Comparison of ENCODE assay signal across 12 mouse cellular contexts in the genomic region with DNA sequence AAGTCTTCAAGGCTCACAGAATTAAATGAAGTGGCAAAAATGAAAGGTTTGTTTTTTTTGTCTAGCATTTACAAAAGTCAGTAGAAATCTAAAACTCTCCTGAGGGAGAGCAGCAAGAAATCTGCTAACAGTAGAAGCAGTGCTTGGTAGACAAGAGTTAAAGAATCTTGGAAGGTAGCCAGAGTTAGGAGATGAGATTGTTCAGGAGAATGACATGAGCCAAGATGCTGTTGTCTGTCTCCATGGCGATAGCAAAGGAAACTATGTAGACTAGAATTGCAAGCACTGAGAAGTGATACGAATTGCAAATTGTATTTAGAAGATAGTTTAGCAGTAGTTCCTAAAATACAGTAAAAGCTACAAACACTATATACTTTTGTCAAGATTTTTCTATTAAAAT. TPM values are rescaled to one million over a fixed set of nuclear protein-coding genes. Genes with fewer than 3 reads are reported as not detected.
A peak's percentile ranks its signal among the peaks of the same experiment; 100 is the strongest.
DNase-seq lines count a peak whose midpoint lies in the region; ATAC-seq and TF ChIP-seq lines count a peak whose summit lies in the region.
"Had no signal": no experiment of that assay in that cellular context is flagged by ENCODE, and none has a peak within 500 bp of the region (broad histone marks: within the 10 kb centered on the region; RNA-seq: fewer than 3 reads in every experiment).

No protein-coding gene starts in this region.

- no peak overlapping the region for H3K4me2 ChIP-seq in intestine, postnatal 0 days (replicated peaks; ENCODE audit: low read depth)
- H3K4me2 ChIP-seq in intestine, embryonic 16.5 days (ENCODE audit: low read depth, low read length) = no peak overlapping the region
- H3K4me2 ChIP-seq: embryonic facial prominence, embryonic 15.5 days; intestine, embryonic 15.5 days had no signal

- H3K27ac ChIP-seq in intestine, postnatal 0 days (ENCODE audit: low read depth, low read length) = no peak overlapping the region
- H3K27ac ChIP-seq in intestine, embryonic 16.5 days (ENCODE audit: low read length) = no peak overlapping the region
- H3K27ac ChIP-seq: embryonic facial prominence, embryonic 15.5 days; intestine, embryonic 15.5 days had no signal

- ATAC-seq in intestine, postnatal 0 days = no peak
- ATAC-seq in intestine, embryonic 16.5 days = no peak
- ATAC-seq: intestine, embryonic 15.5 days had no signal

- 19% methylated on average over 2 of the region's 2 CpGs for WGBS in intestine, postnatal 0 days
- 22% methylated on average over 2 of the region's 2 CpGs for WGBS in intestine, embryonic 16.5 days

- 0 out of 2 replicates have a peak overlapping the region, but pooled peaks have one; percentile 7 for H3K9ac ChIP-seq in intestine, postnatal 0 days (ENCODE audit: low read depth, low read length)
- H3K9ac ChIP-seq in intestine, embryonic 16.5 days (ENCODE audit: low read depth, low read length) = no peak overlapping the region
- H3K9ac ChIP-seq: embryonic facial prominence, embryonic 15.5 days; intestine, embryonic 15.5 days had no signal

- TF ChIP-seq CTCF in intestine, postnatal 0 days (IDR thresholded peaks at IDR 0.05; ENCODE audit: low read depth) = no peak

- no peaks in the 10 kb centered on the region for H3K27me3 ChIP-seq in intestine, postnatal 0 days (replicated peaks; ENCODE audit: control insufficient read depth, insufficient read depth, low read length)
- H3K27me3 ChIP-seq in intestine, embryonic 16.5 days (replicated peaks; ENCODE audit: control insufficient read depth, insufficient read depth, low read length) = no peaks in the 10 kb centered on the region
- H3K27me3 ChIP-seq: embryonic facial prominence, embryonic 15.5 days; intestine, embryonic 15.5 days had no signal

- no peak overlapping the region for H3K4me3 ChIP-seq in intestine, postnatal 0 days (ENCODE audit: low read depth, low read length)
- H3K4me3 ChIP-seq in intestine, embryonic 16.5 days (ENCODE audit: low read length) = no peak overlapping the region
- H3K4me3 ChIP-seq: embryonic facial prominence, embryonic 15.5 days; intestine, embryonic 15.5 days had no signal

- peak; percentile 10 for DNase-seq in embryo, embryonic 11 days
- DNase-seq in embryo, embryonic 9.5 days (ENCODE audit: extremely low spot score) = no peak
- peak; percentile 34 for DNase-seq in retina, postnatal 1 day
- no peak for DNase-seq in retina, embryonic 14.5 days (ENCODE audit: low spot score)
- DNase-seq in lung, postnatal 36 days = peak; percentile 70
- no peak for DNase-seq in gastrocnemius, adult 8-10 months (ENCODE audit: low spot score in 2 of 2)

- H3K36me3 ChIP-seq in intestine, postnatal 0 days (ENCODE audit: control insufficient read depth, insufficient read depth) = peaks cover 14% of the 10 kb centered on the region
- H3K36me3 ChIP-seq in intestine, embryonic 16.5 days (ENCODE audit: control insufficient read depth, insufficient read depth, low read length) = peaks cover 5% of the 10 kb centered on the region; the same call in 1 of the 2 replicates

- no peaks in the 10 kb centered on the region for H3K9me3 ChIP-seq in intestine, postnatal 0 days (ENCODE audit: control insufficient read depth)
- no peaks in the 10 kb centered on the region for H3K9me3 ChIP-seq in intestine, embryonic 16.5 days (ENCODE audit: control insufficient read depth, low read length)
- H3K9me3 ChIP-seq: embryonic facial prominence, embryonic 15.5 days; intestine, embryonic 15.5 days had no signal

- H3K4me1 ChIP-seq in intestine, postnatal 0 days (replicated peaks; ENCODE audit: control insufficient read depth, insufficient read depth, low read length) = 0 out of 2 replicates have a peak, but pooled peaks cover 3% of the 10 kb centered on the region
- H3K4me1 ChIP-seq in intestine, embryonic 16.5 days (ENCODE audit: control insufficient read depth, insufficient read depth, low read length) = peaks cover 9% of the 10 kb centered on the region; the same call in 1 of the 2 replicates

RNA-seq across cellular contexts. Expression of a gene that starts 3.6 kb away (rescaled TPM):
- 8.4 and 9.3 TPM in 2 replicates for polyA plus RNA-seq in intestine, postnatal 0 days (2015; fragmentation: Nextera tagmentation; extraction: Ambion mirVana)
- 17.3 and 18.8 TPM in 2 replicates for polyA plus RNA-seq in intestine, embryonic 16.5 days (2015; fragmentation: Nextera tagmentation; extraction: Ambion mirVana)
- total RNA-seq in gastrocnemius, adult 8-10 months (2022) = 10 to 100 TPM; 23.0 to 29.3 (median 24.5) TPM

RNA-seq across cellular contexts. Expression of a gene that starts 29.4 kb away (rescaled TPM):
- polyA plus RNA-seq in intestine, postnatal 0 days (2015; fragmentation: Nextera tagmentation; extraction: Ambion mirVana) = 0.05 TPM in 1 of 2 replicates, not detected in the other
- not detected in 2 replicates for polyA plus RNA-seq in intestine, embryonic 16.5 days (2015; fragmentation: Nextera tagmentation; extraction: Ambion mirVana)
- total RNA-seq in gastrocnemius, adult 8-10 months (2022) = not detected
- total RNA-seq: left cerebral cortex, postnatal 25 days had no signal
- polyA plus RNA-seq: embryonic facial prominence, embryonic 15.5 days; intestine, embryonic 15.5 days; testis, adult 2 months had no signal

RNA-seq across cellular contexts. Expression of a gene that starts 40.9 kb away (rescaled TPM):
- not detected in 2 replicates for polyA plus RNA-seq in intestine, postnatal 0 days (2015; fragmentation: Nextera tagmentation; extraction: Ambion mirVana)
- polyA plus RNA-seq in intestine, embryonic 16.5 days (2015; fragmentation: Nextera tagmentation; extraction: Ambion mirVana) = not detected in 2 replicates
- not detected for total RNA-seq in gastrocnemius, adult 8-10 months (2022)
- total RNA-seq: left cerebral cortex, postnatal 25 days had no signal
- polyA plus RNA-seq: embryonic facial prominence, embryonic 15.5 days; intestine, embryonic 15.5 days had no signal

RNA-seq across cellular contexts. Expression of a gene that starts 49.9 kb away (rescaled TPM):
- 6.2 and 6.9 TPM in 2 replicates for polyA plus RNA-seq in intestine, postnatal 0 days (2015; fragmentation: Nextera tagmentation; extraction: Ambion mirVana)
- 3.3 and 3.8 TPM in 2 replicates for polyA plus RNA-seq in intestine, embryonic 16.5 days (2015; fragmentation: Nextera tagmentation; extraction: Ambion mirVana)
- total RNA-seq in gastrocnemius, adult 8-10 months (2022) = 10 to 100 TPM; 56.3 to 63.9 (median 59.4) TPM

RNA-seq across cellular contexts. Expression of a gene that starts 54.9 kb away (rescaled TPM):
- polyA plus RNA-seq in intestine, postnatal 0 days (2015; fragmentation: Nextera tagmentation; extraction: Ambion mirVana) = not detected in 2 replicates
- polyA plus RNA-seq in intestine, embryonic 16.5 days (2015; fragmentation: Nextera tagmentation; extraction: Ambion mirVana) = not detected in 2 replicates
- not detected for total RNA-seq in gastrocnemius, adult 8-10 months (2022)
- total RNA-seq: left cerebral cortex, postnatal 25 days had no signal
- polyA plus RNA-seq: embryonic facial prominence, embryonic 15.5 days; intestine, embryonic 15.5 days; testis, adult 2 months had no signal

Comparison
In these comparisons a context has a peak if more than half of its experiments do, and no peak if none do; other contexts are left out.
1. DNase-seq: peak in embryo, embryonic 11 days (single experiment), retina, postnatal 1 day (single experiment) and lung, postnatal 36 days (single experiment); none in embryo, embryonic 9.5 days (single experiment), retina, embryonic 14.5 days (single experiment) and gastrocnemius, adult 8-10 months (0 of 2).